Mouse (Mus musculus) embryonic facial prominence, embryonic 13.5 days (tissue): Measurements from ENCODE around the gene Epha1. TPM values are rescaled to one million over a fixed set of nuclear protein-coding genes. Genes with fewer than 3 reads are reported as not detected.

ENCODE experiments used
- ATAC-seq: fragments of 200-750 bp; cut with Nextera tagmentation; 2 replicates; pipeline ENCODE4 v1.8.0; 2017; ENCODE audit warnings: low read depth; ENCODE audit not compliant: insufficient number of reproducible peaks, insufficient read depth, low FRiP score, low TSS enrichment
- H3K27ac ChIP-seq: fragments of 300-500 bp; sonication (generic); 2 replicates; pipeline ENCODE4 v1.5.1; 2015; ENCODE audit warnings: moderate library complexity, mild to moderate bottlenecking, inconsistent platforms
- H3K27me3 ChIP-seq: fragments of 300-500 bp; sonication (generic); 2 replicates; pipeline ENCODE4 v1.6.1; 2015; ENCODE audit warnings: mild to moderate bottlenecking, inconsistent platforms
- H3K36me3 ChIP-seq: fragments of 300-500 bp; sonication (generic); 2 replicates; pipeline ENCODE4 v1.6.1; 2015; ENCODE audit warnings: mild to moderate bottlenecking, inconsistent platforms
- H3K4me1 ChIP-seq: fragments of 300-500 bp; sonication (generic); 2 replicates; pipeline ENCODE4 v1.6.1; 2015; ENCODE audit warnings: inconsistent platforms
- H3K4me2 ChIP-seq: fragments of 300-500 bp; sonication (generic); 2 replicates; pipeline ENCODE4 v1.6.1; 2015; ENCODE audit warnings: moderate library complexity, mild to moderate bottlenecking, inconsistent platforms
- H3K4me3 ChIP-seq: fragments of 300-500 bp; sonication (generic); 2 replicates; pipeline ENCODE4 v1.5.1; 2015; ENCODE audit warnings: mild to moderate bottlenecking, inconsistent platforms
- H3K9ac ChIP-seq: fragments of 300-500 bp; sonication (generic); 2 replicates; pipeline ENCODE4 v1.6.1; 2015; ENCODE audit warnings: mild to moderate bottlenecking, inconsistent platforms
- H3K9me3 ChIP-seq: fragments of 300-500 bp; sonication (generic); 2 replicates; pipeline ENCODE4 v1.6.1; 2016; ENCODE audit warnings: inconsistent platforms
- WGBS: fragments of 180-500 bp; shearing (Covaris S2); methylation state at CpG from one replicate; pipeline ENCODE4 v1.1.7; 2015; ENCODE audit warnings: mixed read lengths; 5-methylcytosine and 5-hydroxymethylcytosine counted together
- polyA plus RNA-seq: library from polyadenylated mRNA; unstranded; fragments of >200 nt; fragmentation: Nextera tagmentation; extraction: Ambion mirVana; gene quantifications from 2 replicates; pipeline ENCODE4 v1.2.1, GENCODE M21; 2015

Epha1 gene
- polyA plus RNA-seq, 1 experiment from 2014 or later: 10.5 TPM

- Histone ChIP-seq H3K9ac (peak overlapping the region; percentile 76), H3K36me3 (no peaks in the 10 kb centered on the region), H3K4me1 (peaks cover 21% of the 10 kb centered on the region), H3K27ac (peak overlapping the region; percentile 64; the same call in 1 of the 2 replicates), H3K4me3 (peak overlapping the region; percentile 63), H3K4me2 (peak overlapping the region; percentile 91), H3K27me3 (no peaks in the 10 kb centered on the region), H3K9me3 (no peaks in the 10 kb centered on the region)
- 12% methylated on average over 9 of the region's 9 CpGs for WGBS
- ATAC-seq: peak; percentile 22
Observed at GRCm38 (mm10) chr6:42372421-42372815, 650 bp downstream of the Epha1 start.

- Histone ChIP-seq H3K9me3 (no peaks in the 10 kb centered on the region), H3K4me2 (peak overlapping the region; percentile 91), H3K4me3 (peak overlapping the region; percentile 63), H3K27me3 (no peaks in the 10 kb centered on the region), H3K9ac (peak overlapping the region; percentile 76; the same call in 1 of the 2 replicates), H3K36me3 (no peaks in the 10 kb centered on the region), H3K4me1 (peaks cover 21% of the 10 kb centered on the region), H3K27ac (peak overlapping the region; percentile 64; the same call in 1 of the 2 replicates)
- ATAC-seq: no peak
- WGBS: 11% methylated on average over 3 of the region's 3 CpGs
Observed at GRCm38 (mm10) chr6:42372001-42372400, 1.1 kb downstream of the Epha1 start.

GRCm38 (mm10) chr6:42370630-42371363, 2.3 kb downstream of the Epha1 start:
- Histone ChIP-seq H3K9ac (no peak overlapping the region), H3K4me1 (peaks cover 21% of the 10 kb centered on the region), H3K4me3 (no peak overlapping the region), H3K36me3 (no peaks in the 10 kb centered on the region), H3K9me3 (no peaks in the 10 kb centered on the region), H3K4me2 (no peak overlapping the region), H3K27me3 (no peaks in the 10 kb centered on the region), H3K27ac (no peak overlapping the region)
- WGBS: 56% methylated on average over 4 of the region's 4 CpGs
- no peak for ATAC-seq

- Histone ChIP-seq H3K4me2 (no peak overlapping the region), H3K4me3 (no peak overlapping the region), H3K36me3 (no peaks in the 10 kb centered on the region), H3K9me3 (no peaks in the 10 kb centered on the region), H3K27ac (no peak overlapping the region), H3K9ac (no peak overlapping the region), H3K27me3 (no peaks in the 10 kb centered on the region), H3K4me1 (peaks cover 21% of the 10 kb centered on the region)
- ATAC-seq: no peak
- 24% methylated on average over 3 of the region's 3 CpGs for WGBS
Observed at GRCm38 (mm10) chr6:42369870-42370269, 3.2 kb downstream of the Epha1 start.

GRCm38 (mm10) chr6:42365215-42365614, 7.9 kb downstream of the Epha1 start:
- no peak overlapping the region for H3K27ac ChIP-seq
- ATAC-seq: no peak
- 90% methylated on average over 6 of the region's 6 CpGs for WGBS

GRCm38 (mm10) chr6:42364607-42365006, 8.5 kb downstream of the Epha1 start:
- no peak overlapping the region for H3K4me3 ChIP-seq
- no peak overlapping the region for H3K9ac ChIP-seq
- H3K4me2 ChIP-seq: no peak overlapping the region
- 89% methylated on average over 15 of the region's 15 CpGs for WGBS
- H3K27me3 ChIP-seq: no peaks in the 10 kb centered on the region
- H3K36me3 ChIP-seq: peaks cover 22% of the 10 kb centered on the region
- ATAC-seq: no peak
- H3K4me1 ChIP-seq: no peaks in the 10 kb centered on the region
- no peaks in the 10 kb centered on the region for H3K9me3 ChIP-seq
- H3K27ac ChIP-seq: no peak overlapping the region

More at GRCm38 (mm10) chr6:42365215-42365614, 7.9 kb downstream of the Epha1 start:
- H3K27me3 ChIP-seq: no peaks in the 10 kb centered on the region
- no peak overlapping the region for H3K9ac ChIP-seq
- H3K4me3 ChIP-seq: no peak overlapping the region
- no peak overlapping the region for H3K4me2 ChIP-seq
- no peaks in the 10 kb centered on the region for H3K9me3 ChIP-seq
- no peaks in the 10 kb centered on the region for H3K4me1 ChIP-seq
- H3K36me3 ChIP-seq: peaks cover 16% of the 10 kb centered on the region

GRCm38 (mm10) chr6:42364066-42364465, 9.0 kb downstream of the Epha1 start:
- no peaks in the 10 kb centered on the region for H3K4me1 ChIP-seq
- ATAC-seq: no peak
- H3K36me3 ChIP-seq: peaks cover 28% of the 10 kb centered on the region
- no peak overlapping the region for H3K4me3 ChIP-seq
- H3K4me2 ChIP-seq: no peak overlapping the region
- H3K27me3 ChIP-seq: no peaks in the 10 kb centered on the region
- 91% methylated on average over 4 of the region's 4 CpGs for WGBS
- no peak overlapping the region for H3K27ac ChIP-seq
- no peak overlapping the region for H3K9ac ChIP-seq
- no peaks in the 10 kb centered on the region for H3K9me3 ChIP-seq

GRCm38 (mm10) chr6:42362974-42363373, 10.1 kb downstream of the Epha1 start:
- no peaks in the 10 kb centered on the region for H3K27me3 ChIP-seq
- H3K9me3 ChIP-seq: no peaks in the 10 kb centered on the region
- no peak overlapping the region for H3K4me3 ChIP-seq
- no peak for ATAC-seq
- H3K9ac ChIP-seq: no peak overlapping the region
- H3K27ac ChIP-seq: no peak overlapping the region
- H3K4me1 ChIP-seq: no peaks in the 10 kb centered on the region
- WGBS: 63% methylated on average over 3 of the region's 3 CpGs
- no peak overlapping the region for H3K4me2 ChIP-seq
- H3K36me3 ChIP-seq: peaks cover 39% of the 10 kb centered on the region

- no peak overlapping the region for H3K9ac ChIP-seq
- H3K4me3 ChIP-seq: no peak overlapping the region
- H3K9me3 ChIP-seq: no peaks in the 10 kb centered on the region
- no peak overlapping the region for H3K4me2 ChIP-seq
- WGBS: 71% methylated on average over 1 of the region's 1 CpGs
- H3K36me3 ChIP-seq: peaks cover 43% of the 10 kb centered on the region
- no peaks in the 10 kb centered on the region for H3K4me1 ChIP-seq
- no peak overlapping the region for H3K27ac ChIP-seq
- no peaks in the 10 kb centered on the region for H3K27me3 ChIP-seq
- no peak for ATAC-seq
Observed at GRCm38 (mm10) chr6:42362497-42362896, 10.6 kb downstream of the Epha1 start.

- no peaks in the 10 kb centered on the region for H3K27me3 ChIP-seq
- H3K27ac ChIP-seq: no peak overlapping the region
- H3K9ac ChIP-seq: no peak overlapping the region
- no peak for ATAC-seq
- H3K9me3 ChIP-seq: no peaks in the 10 kb centered on the region
- H3K4me1 ChIP-seq: no peaks in the 10 kb centered on the region
- H3K4me2 ChIP-seq: no peak overlapping the region
- H3K36me3 ChIP-seq: peaks cover 48% of the 10 kb centered on the region
- no peak overlapping the region for H3K4me3 ChIP-seq
- 43% methylated on average over 1 of the region's 1 CpGs for WGBS
Observed at GRCm38 (mm10) chr6:42362074-42362473, 11.0 kb downstream of the Epha1 start.

- Histone ChIP-seq H3K27me3 (no peaks in the 10 kb centered on the region), H3K9me3 (no peaks in the 10 kb centered on the region), H3K27ac (no peak overlapping the region), H3K36me3 (peaks cover 56% of the 10 kb centered on the region), H3K4me3 (no peak overlapping the region), H3K9ac (no peak overlapping the region), H3K4me1 (no peaks in the 10 kb centered on the region), H3K4me2 (no peak overlapping the region)
- 92% methylated on average over 13 of the region's 13 CpGs for WGBS
- ATAC-seq: no peak
Observed at GRCm38 (mm10) chr6:42361041-42361895, 11.8 kb downstream of the Epha1 start.
